Mouse (Mus musculus): ENCODE data around the gene Cab39.
"Not testable (repeated sequence)": the region's sequence is repeated elsewhere in the genome, so short reads cannot be mapped to it uniquely, and the experiment has no call there.

Cab39 gene

GRCm38 (mm10) chr1:85790565-85790964, 2.7 kb upstream of the Cab39 start:
- DNase-seq (ENCODE audit: low read depth, low spot score), result no peak

DNA sequence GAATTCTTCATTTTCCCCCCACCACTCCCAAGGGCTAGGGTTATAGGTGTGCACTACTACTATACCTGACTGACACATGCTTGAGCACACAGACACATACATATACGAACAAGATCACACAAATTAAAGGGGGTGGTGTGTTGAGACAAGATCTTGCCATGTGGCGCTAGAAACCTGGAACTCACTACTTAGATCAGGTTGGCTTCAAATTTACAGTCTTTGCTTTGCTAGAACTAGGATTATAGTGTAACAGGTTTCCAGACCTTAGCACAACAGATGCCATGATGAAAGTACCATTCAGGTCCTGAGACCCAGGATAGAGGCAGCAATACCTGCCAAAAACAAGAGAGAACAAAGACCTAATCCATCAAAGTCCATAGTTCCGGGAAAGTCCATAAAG, 1.8 kb upstream of the Cab39 start:
- no peak for DNase-seq (ENCODE audit: low read depth, low spot score)

- peak; percentile 54 for DNase-seq (ENCODE audit: low read depth, low spot score)
These were observed 998 bp downstream of the Cab39 start for GRCm38 (mm10) chr1:85794106-85794771.

DNA sequence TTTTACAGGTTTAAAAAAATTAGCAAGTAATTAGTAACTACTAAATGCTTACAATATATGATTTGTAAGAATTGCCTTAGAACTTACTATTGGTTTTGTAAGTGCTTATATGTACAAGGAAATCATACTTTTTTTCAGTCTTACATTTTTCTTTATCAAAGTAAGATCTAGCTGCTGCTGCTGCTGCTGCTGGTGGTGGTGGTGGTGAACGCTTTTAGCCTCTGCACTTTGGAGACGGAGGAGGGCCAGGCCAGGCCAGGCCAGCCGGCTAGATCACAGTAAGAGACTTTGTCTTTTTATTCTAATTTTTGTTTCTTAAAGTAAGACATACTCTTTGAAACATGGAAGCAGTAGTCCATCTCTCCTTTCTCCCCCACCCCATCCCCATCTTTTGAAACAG, 2.0 kb downstream of the Cab39 start:
- DNase-seq (ENCODE audit: low read depth, low spot score), result no peak

- DNase-seq (ENCODE audit: low read depth, low spot score), result no peak
These were observed 6.5 kb downstream of the Cab39 start for GRCm38 (mm10) chr1:85799776-85800175.

- no peak for DNase-seq (ENCODE audit: low read depth, low spot score)
These were observed 9.3 kb downstream of the Cab39 start for GRCm38 (mm10) chr1:85802517-85802916.

GRCm38 (mm10) chr1:85804551-85804950, 11.3 kb downstream of the Cab39 start:
- DNase-seq (ENCODE audit: low read depth, low spot score), result no peak

DNA sequence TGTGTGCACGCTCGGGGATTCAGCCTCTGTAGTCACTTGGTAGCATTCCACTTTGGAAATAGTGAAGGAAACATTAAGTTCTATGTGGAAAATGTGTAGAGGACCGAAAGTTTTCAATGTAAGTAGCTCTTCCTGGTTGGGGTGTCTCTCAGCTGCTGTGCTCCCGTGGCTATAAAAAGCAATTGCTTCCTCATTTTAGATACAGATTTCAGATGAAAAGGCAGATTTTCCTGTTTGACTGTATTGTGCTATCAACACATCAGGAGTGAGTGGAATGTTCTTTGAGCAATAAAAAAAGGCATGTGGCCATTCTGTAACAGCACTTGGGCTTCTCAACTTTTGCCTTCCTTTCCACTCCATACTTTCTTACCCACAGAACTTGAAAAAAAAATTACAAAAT, 16.0 kb downstream of the Cab39 start:
- DNase-seq (ENCODE audit: low read depth, low spot score), result no peak

- no peak for DNase-seq (ENCODE audit: low read depth, low spot score)
These were observed 17.1 kb downstream of the Cab39 start for GRCm38 (mm10) chr1:85810343-85810742.

DNA sequence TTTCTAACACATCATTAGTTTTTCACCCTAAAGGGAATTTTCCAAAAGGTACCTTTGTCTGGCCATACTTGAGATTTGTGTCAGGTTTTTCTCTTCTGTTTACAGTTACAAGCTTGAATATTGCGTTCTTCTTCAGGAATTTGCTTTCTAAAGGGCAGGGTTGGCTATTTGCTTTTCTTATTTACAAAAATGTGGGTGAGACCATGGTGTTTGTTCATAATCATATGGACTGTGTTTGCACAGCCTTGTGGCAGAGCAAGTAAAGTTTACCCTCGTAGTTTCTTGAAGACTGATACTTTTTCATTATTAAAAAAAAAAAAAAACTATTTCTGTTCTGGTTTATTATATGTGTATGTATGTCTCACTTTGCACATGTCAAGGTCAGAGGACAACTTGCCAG, 17.5 kb downstream of the Cab39 start:
- DNase-seq (ENCODE audit: low read depth, low spot score), result no peak

DNA sequence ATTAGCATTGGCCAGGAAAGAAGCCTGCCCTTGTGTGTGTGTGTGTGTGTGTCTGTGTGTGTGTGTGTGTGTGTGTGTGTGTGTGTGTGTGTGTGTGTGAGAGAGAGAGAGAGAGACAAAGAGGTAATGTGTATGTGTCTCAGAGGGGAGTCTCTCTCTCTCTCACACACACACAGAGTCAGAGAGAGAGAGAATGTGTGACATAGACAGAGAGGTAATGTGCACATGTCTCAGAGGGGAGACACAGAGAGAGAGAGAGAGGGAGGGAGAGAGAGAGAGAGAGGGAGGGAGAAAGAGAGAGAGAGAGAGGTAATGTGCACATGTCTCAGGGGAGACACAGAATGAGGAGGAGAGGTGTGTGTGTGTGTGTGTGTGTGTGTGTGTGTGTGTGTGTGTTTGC, 21.0 kb downstream of the Cab39 start:
- DNase-seq (ENCODE audit: low read depth, low spot score), result not testable (repeated sequence)

DNA sequence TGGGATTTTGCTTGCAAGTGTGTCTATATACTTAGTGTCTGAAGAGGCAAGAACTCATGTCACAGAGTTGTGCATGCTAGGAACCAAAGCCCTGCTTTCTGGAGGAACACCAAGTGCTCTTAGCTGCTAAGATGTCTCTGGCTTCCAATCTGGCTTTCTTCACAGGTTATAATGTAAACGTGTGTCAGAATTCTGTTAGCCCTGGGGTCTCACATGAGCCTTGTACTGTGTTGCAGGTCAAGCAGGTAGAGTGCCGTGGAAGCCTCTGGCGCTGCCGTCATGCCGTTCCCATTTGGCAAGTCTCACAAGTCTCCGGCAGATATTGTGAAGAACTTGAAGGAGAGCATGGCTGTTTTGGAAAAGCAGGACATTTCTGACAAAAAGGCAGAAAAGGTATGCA, 24.9 kb downstream of the Cab39 start:
- DNase-seq (ENCODE audit: low read depth, low spot score), result no peak

GRCm38 (mm10) chr1:85819695-85820094, 26.5 kb downstream of the Cab39 start:
- no peak for DNase-seq (ENCODE audit: low read depth, low spot score)

DNA sequence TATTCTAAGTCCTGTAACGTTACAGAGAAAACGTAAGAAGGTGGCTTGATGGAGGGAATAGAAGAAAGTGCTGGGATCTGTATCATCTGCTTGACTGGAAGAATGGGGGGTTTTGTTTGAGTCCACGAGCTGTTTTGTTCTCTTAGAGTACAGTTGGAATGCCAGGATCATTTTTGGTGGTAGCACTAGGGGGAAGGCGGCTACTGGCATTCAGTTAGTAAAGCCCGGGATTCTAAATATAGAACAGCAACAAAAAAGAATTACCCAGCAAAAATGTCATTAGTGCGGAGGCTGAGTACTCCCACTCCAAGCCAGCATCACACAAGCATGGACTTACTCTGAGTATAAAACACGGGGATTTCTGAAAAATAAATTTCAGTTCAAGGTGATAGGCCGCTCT, 29.0 kb downstream of the Cab39 start:
- DNase-seq (ENCODE audit: low read depth, low spot score), result no peak

DNA sequence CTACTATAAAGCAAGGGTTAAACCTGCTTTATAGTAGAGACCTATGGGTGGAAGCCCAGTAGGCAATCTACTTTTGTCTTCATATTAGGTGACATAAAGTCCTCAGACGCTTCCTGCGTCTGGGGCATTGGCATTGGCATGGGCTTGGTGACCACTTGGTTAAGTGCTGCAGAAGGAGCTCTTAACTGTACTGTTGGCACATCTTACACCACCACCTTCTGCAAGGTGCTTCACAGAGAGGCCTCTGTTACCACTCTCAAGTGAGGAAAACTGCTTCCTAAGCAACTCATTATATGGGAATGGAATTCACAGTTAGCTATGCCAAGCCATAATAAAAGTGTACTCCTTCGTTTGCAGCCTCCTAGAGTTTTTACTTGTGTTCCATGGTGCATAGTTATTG, 31.7 kb downstream of the Cab39 start:
- DNase-seq (ENCODE audit: low read depth, low spot score), result no peak

DNA sequence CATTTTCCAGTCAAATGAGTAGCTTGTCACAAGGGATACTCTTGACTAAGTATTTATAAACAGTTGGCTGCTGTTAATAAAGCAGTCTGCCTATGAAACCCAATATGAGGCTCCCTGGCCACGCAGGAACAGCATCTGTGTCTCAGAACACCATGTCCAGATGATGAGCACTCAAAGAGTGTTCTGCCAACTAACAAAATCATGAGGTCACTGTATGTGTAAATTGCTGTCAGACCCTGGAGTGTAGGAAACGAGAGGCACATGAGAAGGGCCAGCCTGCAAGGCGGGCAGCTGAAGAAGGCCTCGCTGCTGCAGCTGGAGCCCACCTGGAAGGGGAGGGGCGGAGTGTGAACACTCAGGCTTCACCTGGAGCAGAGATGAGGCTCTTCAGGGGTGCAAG, 33.9 kb downstream of the Cab39 start:
- DNase-seq (ENCODE audit: low read depth, low spot score), result no peak

GRCm38 (mm10) chr1:85829016-85829415, 35.8 kb downstream of the Cab39 start:
- DNase-seq (ENCODE audit: low read depth, low spot score), result no peak

DNA sequence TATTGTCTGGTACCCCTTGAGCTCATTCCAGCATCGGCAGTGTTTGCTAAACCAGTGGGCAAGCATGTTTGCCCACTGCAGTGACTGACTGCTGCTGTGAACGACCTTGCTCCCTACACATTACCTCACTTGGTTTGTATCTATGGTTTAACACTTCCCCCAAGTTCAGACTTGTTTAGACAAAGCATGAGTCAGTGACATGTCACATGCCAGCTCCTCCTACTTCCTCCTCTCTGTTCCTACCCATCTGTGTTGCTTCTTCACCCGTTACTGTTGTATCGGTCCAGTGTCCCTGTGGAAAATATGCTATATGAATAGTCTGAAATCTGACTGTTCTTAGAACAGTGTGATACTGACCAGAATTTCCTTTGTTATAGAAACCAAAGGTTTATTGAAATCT, 44.8 kb downstream of the Cab39 start:
- no peak for DNase-seq (ENCODE audit: low read depth, low spot score)

DNA sequence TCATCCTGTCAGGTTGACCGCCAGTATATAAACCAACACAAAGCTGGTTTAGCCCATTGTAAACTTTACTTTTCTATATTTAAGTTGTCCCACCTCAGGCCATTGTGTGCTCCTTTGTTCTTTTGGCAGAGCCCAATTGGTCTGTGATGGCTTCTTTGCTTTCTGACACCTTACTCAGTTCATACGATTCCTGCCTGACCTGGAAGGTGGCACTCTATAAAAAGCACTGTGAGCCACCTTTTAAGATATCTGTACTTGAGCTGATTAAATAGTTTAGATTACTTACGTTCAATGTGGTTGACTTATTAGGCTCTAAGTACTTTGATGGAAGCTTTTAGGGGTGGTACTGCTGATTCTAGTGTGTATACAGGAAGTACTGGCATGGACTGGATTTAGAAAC, 46.1 kb downstream of the Cab39 start:
- no peak for DNase-seq (ENCODE audit: low read depth, low spot score)

DNA sequence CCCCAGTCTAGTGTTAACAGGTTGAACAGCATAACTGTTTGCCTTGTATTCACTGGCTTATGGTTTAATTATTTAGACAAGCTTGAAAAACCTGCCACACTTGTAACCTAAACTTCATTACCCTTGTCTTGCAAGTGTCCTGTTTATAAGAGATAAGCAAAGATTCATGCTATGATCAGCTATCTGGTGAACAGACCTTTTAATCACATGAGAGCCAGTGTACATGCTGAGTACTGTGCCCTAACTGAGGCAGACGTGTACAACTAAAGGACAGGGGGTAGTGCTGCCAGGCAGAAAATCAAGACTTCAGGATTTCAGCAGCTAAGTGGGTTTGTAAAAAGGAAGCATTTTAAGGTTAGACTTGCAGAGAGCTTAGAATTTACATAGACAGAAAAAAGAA, 46.5 kb downstream of the Cab39 start:
- DNase-seq (ENCODE audit: low read depth, low spot score), result no peak

- no peak for DNase-seq (ENCODE audit: low read depth, low spot score)
These were observed 47.2 kb downstream of the Cab39 start for GRCm38 (mm10) chr1:85840421-85840820.

GRCm38 (mm10) chr1:85842251-85842650, 49.0 kb downstream of the Cab39 start:
- no peak for DNase-seq (ENCODE audit: low read depth, low spot score)

DNA sequence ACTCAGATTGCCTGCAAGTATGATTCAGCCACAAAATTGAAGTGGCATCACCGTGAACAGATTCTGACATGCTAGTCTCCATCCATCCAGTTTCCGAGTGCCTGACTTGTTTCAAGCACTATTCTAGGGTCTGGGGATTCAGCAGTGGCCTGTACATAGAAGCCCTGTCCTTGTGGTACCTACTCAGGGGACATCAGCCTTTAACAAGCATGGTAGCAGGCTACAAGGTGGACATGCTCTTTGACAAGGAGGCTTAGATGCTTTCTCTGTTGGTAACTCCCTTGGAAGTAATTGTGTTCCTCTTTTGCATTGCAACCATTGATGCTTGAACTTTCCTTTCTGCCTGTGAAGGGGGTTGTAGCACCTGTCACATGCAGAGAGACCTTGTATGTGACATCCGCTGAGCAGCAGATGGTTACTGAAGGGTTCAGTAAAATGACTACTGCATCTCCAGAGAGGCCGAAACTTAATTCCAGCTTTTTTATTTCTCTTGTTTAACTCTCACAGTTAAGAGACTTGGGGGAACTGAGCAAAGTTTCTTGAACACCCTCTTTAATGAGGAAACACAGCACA, 50.1 kb downstream of the Cab39 start:
- no peak for DNase-seq (ENCODE audit: low read depth, low spot score)

DNA sequence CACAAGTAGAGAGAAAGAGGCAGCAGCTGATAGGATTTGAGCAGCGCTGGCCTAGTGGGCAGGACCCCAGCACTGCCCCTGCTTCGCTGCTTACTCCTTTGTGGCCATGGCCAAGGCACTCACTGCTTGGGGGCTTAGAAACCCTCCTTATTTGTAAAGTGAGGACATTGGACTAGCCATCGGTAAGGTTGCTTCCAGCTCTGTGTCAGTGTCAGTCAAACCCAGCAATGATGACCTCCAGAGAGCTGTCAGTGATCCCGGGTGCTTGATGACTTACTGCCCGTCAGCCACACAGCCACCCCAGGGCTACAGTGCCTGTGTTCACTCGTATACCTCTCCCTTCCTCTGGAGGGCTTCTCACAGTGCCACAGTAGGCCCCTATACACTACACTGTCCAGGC, 51.7 kb downstream of the Cab39 start:
- no peak for DNase-seq (ENCODE audit: low read depth, low spot score)

Data from c-Kit-negative CD71-positive TER-119-positive erythroid progenitor cells, embryonic 14.5 days (primary cell).